Mouse (Mus musculus) midbrain, embryonic 14.5 days (tissue): ENCODE data around the gene B4galt4. TPM values are rescaled to one million over a fixed set of nuclear protein-coding genes. Genes with fewer than 3 reads are reported as not detected.
"Not testable (repeated sequence)": the region's sequence is repeated elsewhere in the genome, so short reads cannot be mapped to it uniquely, and the experiment has no call there.

Experiments used
- ATAC-seq: fragments of 200-750 bp; cut with Nextera tagmentation; 2 replicates; pipeline ENCODE4 v1.8.0; 2017; ENCODE audit warnings: moderate number of reproducible peaks, moderate library complexity; ENCODE audit not compliant: low FRiP score, low TSS enrichment
- DNase-seq: peaks from one replicate; pipeline ENCODE4 v3.0.0-alpha.2; 2015
- H3K27ac ChIP-seq: fragments of 300-500 bp; sonication (generic); replicated peaks from 2 replicates; pipeline ENCODE4 v1.5.1; 2014; ENCODE audit warnings: mild to moderate bottlenecking, low read depth, low read length, moderate library complexity
- H3K27me3 ChIP-seq: fragments of 300-500 bp; sonication (generic); 2 replicates; pipeline ENCODE4 v1.6.1; 2014; ENCODE audit warnings: low read length, control low read depth, mixed read lengths; ENCODE audit not compliant: control insufficient read depth, insufficient read depth
- H3K36me3 ChIP-seq: fragments of 300-500 bp; sonication (generic); 2 replicates; pipeline ENCODE4 v1.6.1; 2014; ENCODE audit warnings: low read length, control low read depth; ENCODE audit not compliant: control insufficient read depth, insufficient read depth
- H3K4me1 ChIP-seq: fragments of 300-500 bp; sonication (generic); 2 replicates; pipeline ENCODE4 v1.6.1; 2014; ENCODE audit warnings: mild to moderate bottlenecking, antibody characterized with exemption, low read length, control low read depth; ENCODE audit not compliant: control insufficient read depth, insufficient read depth
- H3K4me2 ChIP-seq: fragments of 300-500 bp; sonication (generic); 2 replicates; pipeline ENCODE4 v1.6.1; 2014; ENCODE audit warnings: mild to moderate bottlenecking, low read length, moderate library complexity
- H3K4me3 ChIP-seq: fragments of 300-500 bp; sonication (generic); replicated peaks from 2 replicates; pipeline ENCODE4 v1.5.1; 2014; ENCODE audit warnings: low read depth, low read length
- H3K9ac ChIP-seq: fragments of 300-500 bp; sonication (generic); replicated peaks from 2 replicates; pipeline ENCODE4 v1.6.1; 2014; ENCODE audit warnings: mild to moderate bottlenecking, low read length, moderate library complexity
- H3K9me3 ChIP-seq: fragments of 300-500 bp; sonication (generic); 2 replicates; pipeline ENCODE4 v1.6.1; 2016; ENCODE audit warnings: low read length, control low read depth, mixed read lengths; ENCODE audit not compliant: control insufficient read depth
- WGBS: fragments of 180-500 bp; shearing (Covaris S2); extraction: QIAGEN DNeasy Blood & Tissue Kit; methylation state at CpG from one replicate; pipeline ENCODE4 v1.1.7; 2014; 5-methylcytosine and 5-hydroxymethylcytosine counted together
- polyA plus RNA-seq: library from polyadenylated mRNA; unstranded; fragments of >200 nt; fragmentation: Nextera tagmentation; extraction: Ambion mirVana; gene quantifications from 2 replicates; pipeline ENCODE4 v1.2.1, GENCODE M21; 2014

The B4galt4 gene
- polyA plus RNA-seq, 1 experiment from 2014 or later = 31.9 TPM

- 0 out of 2 replicates have a peak, but pooled peaks cover 8% of the 10 kb centered on the region for H3K4me1 ChIP-seq
- no peak overlapping the region for H3K27ac ChIP-seq
- no peak overlapping the region for H3K4me2 ChIP-seq
- H3K27me3 ChIP-seq = no peaks in the 10 kb centered on the region
- no peak for ATAC-seq
- H3K36me3 ChIP-seq = no peaks in the 10 kb centered on the region
- no peaks in the 10 kb centered on the region for H3K9me3 ChIP-seq
- WGBS = 66% methylated on average over 9 of the region's 9 CpGs
- H3K4me3 ChIP-seq = no peak overlapping the region
- no peak for DNase-seq
- no peak overlapping the region for H3K9ac ChIP-seq
These were observed 36.4 kb upstream of the B4galt4 start for GRCm38 (mm10) chr16:38705531-38706281.

- no peak overlapping the region for H3K9ac ChIP-seq
- ATAC-seq (no peak), DNase-seq (no peak)
- H3K9me3 ChIP-seq = no peaks in the 10 kb centered on the region
- H3K4me1 ChIP-seq = 0 out of 2 replicates have a peak, but pooled peaks cover 4% of the 10 kb centered on the region
- 88% methylated on average over 7 of the region's 7 CpGs for WGBS
- no peaks in the 10 kb centered on the region for H3K36me3 ChIP-seq
- H3K4me3 ChIP-seq = no peak overlapping the region
- H3K27ac ChIP-seq = no peak overlapping the region
- H3K27me3 ChIP-seq = no peaks in the 10 kb centered on the region
- no peak overlapping the region for H3K4me2 ChIP-seq
These were observed 35.3 kb upstream of the B4galt4 start for GRCm38 (mm10) chr16:38706782-38707181.

DNA sequence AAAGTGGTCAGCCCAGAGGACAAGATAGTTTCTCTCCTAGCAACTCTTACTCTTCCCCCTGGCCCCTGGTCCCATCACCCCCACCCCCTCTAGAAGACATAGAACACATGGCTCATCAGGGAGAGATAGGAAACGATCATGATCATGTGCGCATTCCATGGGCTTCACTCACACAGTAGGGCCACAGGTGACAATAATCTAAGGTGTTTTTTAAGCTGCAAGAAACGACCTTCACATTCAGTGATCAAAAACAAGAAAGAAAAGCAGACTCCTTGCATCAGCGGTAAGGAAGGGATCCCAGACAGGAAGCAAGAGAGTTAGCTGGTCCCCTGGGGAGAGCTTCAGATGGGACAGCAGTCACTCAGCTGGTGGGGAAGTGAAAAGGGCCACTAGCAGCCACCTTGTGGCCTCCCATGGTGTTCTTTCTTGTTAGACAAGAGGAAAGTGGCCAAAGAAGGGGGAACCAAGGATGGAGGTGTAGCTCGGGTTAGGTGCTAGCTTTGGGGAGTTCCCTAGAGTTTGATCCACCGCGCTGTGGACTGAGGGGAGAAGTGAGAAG is 33.0 kb upstream of the B4galt4 start:
- H3K9me3 ChIP-seq = no peaks in the 10 kb centered on the region
- 67% methylated on average over 7 of the region's 7 CpGs for WGBS

GRCm38 (mm10) chr16:38711245-38711644 is 30.8 kb upstream of the B4galt4 start:
- no peak overlapping the region for H3K4me3 ChIP-seq
- no peak overlapping the region for H3K27ac ChIP-seq
- WGBS = 69% methylated on average over 4 of the region's 4 CpGs
- H3K4me1 ChIP-seq = no peaks in the 10 kb centered on the region; the same call in 1 of the 2 replicates
- no peaks in the 10 kb centered on the region for H3K36me3 ChIP-seq
- H3K4me2 ChIP-seq = peak overlapping the region; percentile 94
- H3K27me3 ChIP-seq = no peaks in the 10 kb centered on the region
- no peaks in the 10 kb centered on the region for H3K9me3 ChIP-seq
- no peak for ATAC-seq
- H3K9ac ChIP-seq = no peak overlapping the region
- no peak for DNase-seq

More for the DNA sequence above, 33.0 kb upstream of the B4galt4 start:
- Histone ChIP-seq H3K4me2 (no peak overlapping the region), H3K4me3 (no peak overlapping the region), H3K27ac (no peak overlapping the region), H3K27me3 (no peaks in the 10 kb centered on the region), H3K4me1 (no peaks in the 10 kb centered on the region; the same call in 1 of the 2 replicates), H3K36me3 (no peaks in the 10 kb centered on the region), H3K9ac (no peak overlapping the region)
- ATAC-seq (no peak), DNase-seq (no peak)

DNA sequence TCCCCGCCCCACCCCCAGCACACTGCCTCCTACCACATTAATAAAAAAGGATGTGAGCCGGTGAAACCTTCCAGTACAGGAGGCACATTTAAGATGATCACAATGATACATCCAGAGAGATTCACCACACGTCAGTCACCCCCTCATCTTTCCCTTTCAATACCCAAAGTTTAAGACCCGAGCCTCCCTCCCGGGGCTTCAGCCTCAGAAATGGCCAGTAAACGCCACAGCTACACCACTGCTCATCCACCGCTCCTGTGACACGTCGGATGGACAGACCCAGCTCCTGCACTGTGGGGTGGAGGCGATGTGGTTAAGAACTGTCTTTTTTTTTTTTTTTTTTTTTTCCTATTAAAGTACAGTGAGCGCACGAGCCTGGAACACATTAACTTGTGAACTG is 30.0 kb upstream of the B4galt4 start:
- peak overlapping the region; percentile 62 for H3K4me3 ChIP-seq
- peak overlapping the region; percentile 94 for H3K4me2 ChIP-seq
- no peaks in the 10 kb centered on the region for H3K36me3 ChIP-seq
- 0 out of 2 replicates have a peak, but pooled peaks have one; percentile 22 for ATAC-seq
- no peaks in the 10 kb centered on the region for H3K9me3 ChIP-seq
- H3K9ac ChIP-seq = peak overlapping the region; percentile 69; the same call in 1 of the 2 replicates
- WGBS = 8% methylated on average over 12 of the region's 12 CpGs
- no peaks in the 10 kb centered on the region for H3K27me3 ChIP-seq
- peak; percentile 36 for DNase-seq
- H3K4me1 ChIP-seq = no peaks in the 10 kb centered on the region; the same call in 1 of the 2 replicates
- H3K27ac ChIP-seq = peak overlapping the region; percentile 70; the same call in 1 of the 2 replicates

DNA sequence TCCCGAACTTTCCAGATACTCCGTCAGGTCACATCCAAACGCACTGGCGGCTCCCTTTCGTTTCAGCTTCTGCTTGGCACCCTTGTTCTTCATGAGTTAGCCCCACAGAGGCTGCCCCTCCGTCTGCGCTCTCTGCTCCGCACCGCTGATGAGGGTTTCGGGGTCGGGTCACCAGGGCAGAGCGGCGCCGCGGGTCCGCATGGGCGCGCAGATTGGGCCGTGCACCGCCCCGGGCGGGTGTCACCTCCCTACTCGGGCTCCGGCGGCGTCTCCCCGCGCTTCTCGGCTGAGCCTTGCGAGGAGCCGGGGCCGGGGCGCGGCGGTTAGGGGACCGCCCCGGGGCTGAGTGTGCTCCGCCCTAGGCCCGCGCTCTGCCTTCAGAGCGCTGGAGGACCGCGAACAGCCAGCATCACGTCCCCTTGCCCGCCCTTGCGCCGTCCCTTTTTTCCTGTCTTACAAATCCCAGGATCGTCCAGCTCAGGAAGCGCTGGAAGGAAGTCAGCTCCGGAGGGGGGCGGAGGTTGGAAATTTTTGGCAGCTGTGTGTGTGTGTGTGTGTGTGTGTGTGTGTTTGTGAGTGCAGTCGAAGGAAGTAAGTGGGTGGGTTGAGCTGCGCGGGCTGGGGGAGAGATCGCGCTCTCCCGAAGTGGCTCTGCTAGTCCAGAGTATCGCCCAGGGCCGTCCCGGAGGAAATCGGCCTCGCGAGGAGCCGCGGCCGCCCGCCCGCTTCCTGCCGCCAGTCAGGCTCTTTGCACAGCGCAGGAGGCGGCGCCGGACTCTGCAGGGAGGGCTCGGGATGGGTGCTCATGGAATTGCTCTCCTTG is 29.3 kb upstream of the B4galt4 start, which contains the start of gene Arhgap31:
Arhgap31 (minus strand) TSS at position 694 of the 823 bp plus-strand sequence.
- peak within 1 kb of the TSS; percentile 69 for H3K9ac ChIP-seq
- ATAC-seq = peak; percentile 86
- peak; percentile 80 for DNase-seq
- peak within 1 kb of the TSS; percentile 62 for H3K4me3 ChIP-seq
- no peaks in the 10 kb centered on the region for H3K36me3 ChIP-seq
- H3K27me3 ChIP-seq = no peaks in the 10 kb centered on the region
- H3K4me2 ChIP-seq = peak within 1 kb of the TSS; percentile 94
- no peaks in the 10 kb centered on the region for H3K9me3 ChIP-seq
- H3K27ac ChIP-seq = peak within 1 kb of the TSS; percentile 70
- no peaks in the 10 kb centered on the region; the same call in 1 of the 2 replicates for H3K4me1 ChIP-seq
- WGBS = under 1% methylated on average over 74 of the region's 74 CpGs

GRCm38 (mm10) chr16:38713404-38714258 is 28.4 kb upstream of the B4galt4 start:
- Histone ChIP-seq H3K9me3 (no peaks in the 10 kb centered on the region), H3K36me3 (no peaks in the 10 kb centered on the region), H3K27me3 (no peaks in the 10 kb centered on the region), H3K4me3 (peak overlapping the region; percentile 62), H3K27ac (peak overlapping the region; percentile 70), H3K4me1 (no peaks in the 10 kb centered on the region; the same call in 1 of the 2 replicates), H3K4me2 (peak overlapping the region; percentile 94), H3K9ac (peak overlapping the region; percentile 69)
- ATAC-seq (peak; percentile 48; the same call in 1 of the 2 replicates), DNase-seq (no peak)
- 33% methylated on average over 17 of the region's 17 CpGs for WGBS

- DNase-seq, H3K4me3 ChIP-seq, H3K9ac ChIP-seq, H3K27ac ChIP-seq, H3K27me3 ChIP-seq, ATAC-seq, H3K9me3 ChIP-seq, H3K4me1 ChIP-seq, H3K36me3 ChIP-seq: not testable (repeated sequence)
- 61% methylated on average over 11 of the region's 12 CpGs for whole genome bisulfite sequencing
- peak overlapping the region; percentile 28 for H3K4me2 ChIP-seq
These were observed 27.9 kb upstream of the B4galt4 start for GRCm38 (mm10) chr16:38714259-38714526.
